Mouse (Mus musculus): ENCODE data around the gene Sfta2. TPM values are rescaled to one million over a fixed set of nuclear protein-coding genes. Genes with fewer than 3 reads are reported as not detected.

Sfta2 gene
- total and polyA plus RNA-seq, 3 experiments, result not detected

GRCm38 (mm10) chr17:35653086-35653485 is 51.7 kb downstream of the Sfta2 start:
- Histone ChIP-seq H3K27me3 (ENCODE audit: insufficient read depth, low read length) (peaks cover 19% of the 10 kb centered on the region), H3K36me3 (replicated peaks) (peaks cover 37% of the 10 kb centered on the region), H3K4me1 (ENCODE audit: insufficient read depth, low read depth, low read length) (no peaks in the 10 kb centered on the region; the same call in 1 of the 2 replicates), H3K9me3 (replicated peaks) (no peaks in the 10 kb centered on the region), H3K4me3 (ENCODE audit: low read depth, low read length) (no peak overlapping the region)
- no peak for DNase-seq (ENCODE audit: low spot score)
- TF ChIP-seq GATA1 (IDR thresholded peaks at IDR 0.05; ENCODE audit: borderline replicate concordance, low read length), result no peak
- no peak for TF ChIP-seq CTCF (IDR thresholded peaks at IDR 0.05; ENCODE audit: low read depth, low read length)
- TF ChIP-seq TAL1 (conservative IDR thresholded peaks at IDR 0.05; ENCODE audit: low read depth, low read length), result no peak
- no peak for TF ChIP-seq GATA2 (IDR thresholded peaks at IDR 0.05; ENCODE audit: borderline replicate concordance, low read depth, low read length)
- no peak for TF ChIP-seq POLR2AphosphoS5 (IDR thresholded peaks at IDR 0.05; ENCODE audit: insufficient replicate concordance, low read depth, low read length)
- no peak for ATAC-seq (ENCODE audit: extremely low read depth, insufficient number of reproducible peaks, low FRiP score, poor library complexity, severe bottlenecking)

GRCm38 (mm10) chr17:35665957-35666515 is 64.7 kb downstream of the Sfta2 start:
- Histone ChIP-seq H3K4me1 (ENCODE audit: insufficient read depth, low read depth, low read length) (peaks cover 25% of the 10 kb centered on the region), H3K4me3 (ENCODE audit: low read depth, low read length) (peak overlapping the region; percentile 57; the same call in 1 of the 2 replicates), H3K36me3 (replicated peaks) (peaks cover 80% of the 10 kb centered on the region), H3K27me3 (ENCODE audit: insufficient read depth, low read length) (no peaks in the 10 kb centered on the region), H3K9me3 (replicated peaks) (no peaks in the 10 kb centered on the region)
- TF ChIP-seq TAL1 (conservative IDR thresholded peaks at IDR 0.05; ENCODE audit: low read depth, low read length), result no peak
- no peak for TF ChIP-seq GATA1 (IDR thresholded peaks at IDR 0.05; ENCODE audit: borderline replicate concordance, low read length)
- TF ChIP-seq CTCF (IDR thresholded peaks at IDR 0.05; ENCODE audit: low read depth, low read length), result peak; percentile 29; the same call in 1 of the 2 replicates
- no peak for TF ChIP-seq GATA2 (IDR thresholded peaks at IDR 0.05; ENCODE audit: borderline replicate concordance, low read depth, low read length)
- TF ChIP-seq POLR2AphosphoS5 (IDR thresholded peaks at IDR 0.05; ENCODE audit: insufficient replicate concordance, low read depth, low read length), result no peak
- DNase-seq (ENCODE audit: low spot score), result peak; percentile 87
- ATAC-seq (ENCODE audit: extremely low read depth, insufficient number of reproducible peaks, low FRiP score, poor library complexity, severe bottlenecking), result peak; percentile 51; the same call in 1 of the 2 replicates

- Histone ChIP-seq H3K9me3 (replicated peaks) (no peaks in the 10 kb centered on the region), H3K36me3 (replicated peaks) (peaks cover 79% of the 10 kb centered on the region), H3K4me1 (ENCODE audit: insufficient read depth, low read depth, low read length) (peaks cover 25% of the 10 kb centered on the region), H3K4me3 (ENCODE audit: low read depth, low read length) (peak overlapping the region; percentile 93), H3K27me3 (ENCODE audit: insufficient read depth, low read length) (no peaks in the 10 kb centered on the region)
- DNase-seq (ENCODE audit: low spot score), result peak; percentile 51
- ATAC-seq (ENCODE audit: extremely low read depth, insufficient number of reproducible peaks, low FRiP score, poor library complexity, severe bottlenecking), result no peak
- TF ChIP-seq GATA1 (IDR thresholded peaks at IDR 0.05; ENCODE audit: borderline replicate concordance, low read length) (no peak), POLR2AphosphoS5 (IDR thresholded peaks at IDR 0.05; ENCODE audit: insufficient replicate concordance, low read depth, low read length) (no peak), TAL1 (conservative IDR thresholded peaks at IDR 0.05; ENCODE audit: low read depth, low read length) (no peak), GATA2 (IDR thresholded peaks at IDR 0.05; ENCODE audit: borderline replicate concordance, low read depth, low read length) (no peak), CTCF (IDR thresholded peaks at IDR 0.05; ENCODE audit: low read depth, low read length) (no peak)
These were observed 65.5 kb downstream of the Sfta2 start for GRCm38 (mm10) chr17:35666851-35667256.

GRCm38 (mm10) chr17:35667334-35668065 is 66.2 kb downstream of the Sfta2 start, which contains the start of gene Vars2:
Gene Vars2, minus strand, starts transcription at chr17:35667592.
- no peak for TF ChIP-seq POLR2AphosphoS5 (IDR thresholded peaks at IDR 0.05; ENCODE audit: insufficient replicate concordance, low read depth, low read length)
- no peak for TF ChIP-seq GATA1 (IDR thresholded peaks at IDR 0.05; ENCODE audit: borderline replicate concordance, low read length)
- no peak for TF ChIP-seq GATA2 (IDR thresholded peaks at IDR 0.05; ENCODE audit: borderline replicate concordance, low read depth, low read length)
- no peak for TF ChIP-seq CTCF (IDR thresholded peaks at IDR 0.05; ENCODE audit: low read depth, low read length)
- no peaks in the 10 kb centered on the region for H3K27me3 ChIP-seq (ENCODE audit: insufficient read depth, low read length)
- peak within 1 kb of the TSS; percentile 93 for H3K4me3 ChIP-seq (ENCODE audit: low read depth, low read length)
- no peaks in the 10 kb centered on the region for H3K9me3 ChIP-seq (replicated peaks)
- DNase-seq (ENCODE audit: low spot score) (peak; percentile 97), ATAC-seq (ENCODE audit: extremely low read depth, insufficient number of reproducible peaks, low FRiP score, poor library complexity, severe bottlenecking) (peak; percentile 64)
- H3K36me3 ChIP-seq (replicated peaks), result peaks cover 82% of the 10 kb centered on the region
- H3K4me1 ChIP-seq (ENCODE audit: insufficient read depth, low read depth, low read length), result peaks cover 32% of the 10 kb centered on the region

- ATAC-seq (ENCODE audit: extremely low read depth, insufficient number of reproducible peaks, low FRiP score, poor library complexity, severe bottlenecking) (no peak), DNase-seq (ENCODE audit: low spot score) (no peak)
These were observed 68.4 kb downstream of the Sfta2 start for GRCm38 (mm10) chr17:35669731-35670130.

GRCm38 (mm10) chr17:35671846-35672245 is 70.5 kb downstream of the Sfta2 start:
- no peak for ATAC-seq (ENCODE audit: extremely low read depth, insufficient number of reproducible peaks, low FRiP score, poor library complexity, severe bottlenecking)
- H3K36me3 ChIP-seq (replicated peaks), result peaks cover 48% of the 10 kb centered on the region
- H3K4me3 ChIP-seq (ENCODE audit: low read depth, low read length), result no peak overlapping the region
- no peak for DNase-seq (ENCODE audit: low spot score)
- TF ChIP-seq CTCF (IDR thresholded peaks at IDR 0.05; ENCODE audit: low read depth, low read length) (no peak), TAL1 (conservative IDR thresholded peaks at IDR 0.05; ENCODE audit: low read depth, low read length) (no peak), GATA2 (IDR thresholded peaks at IDR 0.05; ENCODE audit: borderline replicate concordance, low read depth, low read length) (no peak), POLR2AphosphoS5 (IDR thresholded peaks at IDR 0.05; ENCODE audit: insufficient replicate concordance, low read depth, low read length) (no peak), GATA1 (IDR thresholded peaks at IDR 0.05; ENCODE audit: borderline replicate concordance, low read length) (no peak)
- peaks cover 26% of the 10 kb centered on the region for H3K4me1 ChIP-seq (ENCODE audit: insufficient read depth, low read depth, low read length)
- H3K27me3 ChIP-seq (ENCODE audit: insufficient read depth, low read length), result no peaks in the 10 kb centered on the region
- no peaks in the 10 kb centered on the region for H3K9me3 ChIP-seq (replicated peaks)

More at GRCm38 (mm10) chr17:35669731-35670130, 68.4 kb downstream of the Sfta2 start:
- H3K4me1 ChIP-seq (ENCODE audit: insufficient read depth, low read depth, low read length), result peaks cover 40% of the 10 kb centered on the region
- no peak for TF ChIP-seq GATA1 (IDR thresholded peaks at IDR 0.05; ENCODE audit: borderline replicate concordance, low read length)
- no peak for TF ChIP-seq GATA2 (IDR thresholded peaks at IDR 0.05; ENCODE audit: borderline replicate concordance, low read depth, low read length)
- no peak for TF ChIP-seq TAL1 (conservative IDR thresholded peaks at IDR 0.05; ENCODE audit: low read depth, low read length)
- TF ChIP-seq CTCF (IDR thresholded peaks at IDR 0.05; ENCODE audit: low read depth, low read length), result no peak
- TF ChIP-seq POLR2AphosphoS5 (IDR thresholded peaks at IDR 0.05; ENCODE audit: insufficient replicate concordance, low read depth, low read length), result no peak
- no peaks in the 10 kb centered on the region for H3K27me3 ChIP-seq (ENCODE audit: insufficient read depth, low read length)
- H3K4me3 ChIP-seq (ENCODE audit: low read depth, low read length), result no peak overlapping the region
- no peaks in the 10 kb centered on the region for H3K9me3 ChIP-seq (replicated peaks)
- peaks cover 62% of the 10 kb centered on the region for H3K36me3 ChIP-seq (replicated peaks)

Data from G1E (cell line).